Mouse (Mus musculus): ENCODE data around the gene Gm10762. TPM values are rescaled to one million over a fixed set of nuclear protein-coding genes. Genes with fewer than 3 reads are reported as not detected.

Gene Gm10762
- total RNA-seq, 1 experiment = 7.3 TPM

- no peak for DNase-seq (ENCODE audit: low read depth, low spot score)
- Histone ChIP-seq H3K9me3 (ENCODE audit: control insufficient read depth, insufficient read depth, low read depth, low read length) (no peaks in the 10 kb centered on the region), H3K36me3 (ENCODE audit: control insufficient read depth, insufficient read depth, low read length, poor library complexity, severe bottlenecking) (peaks cover 6% of the 10 kb centered on the region; the same call in 1 of the 2 replicates), H3K4me1 (ENCODE audit: control insufficient read depth in 2 of 2, insufficient read depth in 2 of 2, low read length in 2 of 2, poor library complexity in 1 of 2) (no peaks in the 10 kb centered on the region), H3K9ac (ENCODE audit: insufficient read depth, low read depth, low read length, poor library complexity, severe bottlenecking) (no peak overlapping the region), H3K27ac (ENCODE audit: insufficient read depth, low read depth, low read length, poor library complexity, severe bottlenecking) (no peak overlapping the region), H3K4me3 (ENCODE audit: insufficient read depth in 1 of 2, low read depth in 1 of 2, low read length in 2 of 2, poor library complexity in 1 of 2, severe bottlenecking in 1 of 2) (no peak overlapping the region)
- in situ Hi-C loops (cut with MboI; ENCODE audit: low sequenced_read_pairs in 2 of 2, unreplicated experiment in 2 of 2) = no loop called here
- TF ChIP-seq HCFC1 (IDR thresholded peaks at IDR 0.05; ENCODE audit: borderline replicate concordance, insufficient read depth, low read length) (no peak), CHD2 (IDR thresholded peaks at IDR 0.05; ENCODE audit: low read depth, low read length) (no peak), ZC3H11A (IDR thresholded peaks at IDR 0.05; ENCODE audit: borderline replicate concordance, low read depth, low read length) (no peak), ZNF384 (IDR thresholded peaks at IDR 0.05; ENCODE audit: low read depth, low read length) (no peak), MAFK (IDR thresholded peaks at IDR 0.05; ENCODE audit: insufficient read depth, low read depth, low read length) (no peak)
These were observed 42.7 kb downstream of the Gm10762 start for GRCm38 (mm10) chr2:128924799-128925198.

Other genes starting within 250 kb of the Gm10762 start
- gene Tmem87b, start 149.6 kb downstream of the Gm10762 start, total RNA-seq (2012; rRNA removed) = 19.4 and 25.6 TPM in 2 replicates
- gene Fbln7, start 104.7 kb downstream of the Gm10762 start, total RNA-seq (2012; rRNA removed) = 0.21 and 0.22 TPM in 2 replicates
- gene Zc3h8, start 23.6 kb downstream of the Gm10762 start, total RNA-seq (2012; rRNA removed) = 19.5 and 20.9 TPM in 2 replicates
- 0.98 and 1.9 TPM in 2 replicates for gene Zc3h6, start 323 bp downstream of the Gm10762 start, total RNA-seq (2012; rRNA removed)
- gene Vinac1, start 80.4 kb upstream of the Gm10762 start, total RNA-seq (2012; rRNA removed) = 0.11 and 0.13 TPM in 2 replicates
- 10.4 and 12.4 TPM in 2 replicates for gene Ttl, start 98.2 kb upstream of the Gm10762 start, total RNA-seq (2012; rRNA removed)
- gene Polr1b, start 133.3 kb upstream of the Gm10762 start, total RNA-seq (2012; rRNA removed) = 100 and 120 TPM in 2 replicates
- 37.0 and 38.8 TPM in 2 replicates for gene Chchd5, start 162.0 kb upstream of the Gm10762 start, total RNA-seq (2012; rRNA removed)
- 309 and 509 TPM in 2 replicates for gene Slc20a1, start 231.0 kb upstream of the Gm10762 start, total RNA-seq (2012; rRNA removed)